Mouse (Mus musculus) brown adipose tissue, adult 24 weeks (tissue): ENCODE results near the gene Wdr75. TPM values are rescaled to one million over a fixed set of nuclear protein-coding genes. Genes with fewer than 3 reads are reported as not detected.
A peak's percentile ranks its signal among the peaks of the same experiment; 100 is the strongest.

ENCODE experiments used
- H3K27ac ChIP-seq: fragments of 200-500 bp; replicated peaks from 2 replicates; pipeline ENCODE4 v1.5.1; 2012; ENCODE audit warnings: low read depth, mild to moderate bottlenecking, low read length
- H3K4me1 ChIP-seq: fragments of 200-500 bp; 2 replicates; pipeline ENCODE4 v1.6.1; 2012; ENCODE audit warnings: low read length, mixed read lengths; ENCODE audit not compliant: control insufficient read depth, insufficient read depth, insufficient read length
- H3K4me3 ChIP-seq: fragments of 200-500 bp; 2 replicates; pipeline ENCODE4 v1.5.1; 2012; ENCODE audit warnings: low read depth, mild to moderate bottlenecking, low read length, moderate library complexity; ENCODE audit not compliant: insufficient read depth
- polyA plus RNA-seq: library from polyadenylated mRNA; stranded (reverse); fragments of >200 nt; gene quantifications from 2 replicates; pipeline ENCODE4 v1.2.4, GENCODE M21; 2012; ENCODE audit not compliant: missing spikeins, insufficient read depth, insufficient read length

Wdr75 gene
- polyA plus RNA-seq, 1 experiment, result 27.0 TPM

DNA sequence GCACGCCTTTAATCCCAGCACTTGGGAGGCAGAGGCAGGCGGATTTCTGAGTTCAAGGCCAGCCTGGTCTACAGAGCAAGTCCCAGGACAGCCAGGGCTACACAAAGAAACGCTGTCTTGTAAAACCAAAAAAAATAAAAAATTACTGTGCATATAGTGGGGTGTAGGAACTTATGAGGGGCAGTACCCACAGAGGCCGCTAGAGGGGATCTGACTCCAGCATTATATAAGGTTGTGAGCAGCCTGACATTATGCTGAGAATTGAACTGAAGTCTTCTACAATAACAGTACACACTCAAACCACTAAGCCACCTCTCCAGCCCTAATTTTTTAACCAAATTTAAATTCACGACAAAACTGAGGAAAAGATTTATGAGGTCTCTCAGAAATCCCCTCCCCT is 30.2 kb downstream of the Wdr75 start:
- no peak overlapping the region for H3K4me3 ChIP-seq
- H3K27ac ChIP-seq, result no peak overlapping the region

DNA sequence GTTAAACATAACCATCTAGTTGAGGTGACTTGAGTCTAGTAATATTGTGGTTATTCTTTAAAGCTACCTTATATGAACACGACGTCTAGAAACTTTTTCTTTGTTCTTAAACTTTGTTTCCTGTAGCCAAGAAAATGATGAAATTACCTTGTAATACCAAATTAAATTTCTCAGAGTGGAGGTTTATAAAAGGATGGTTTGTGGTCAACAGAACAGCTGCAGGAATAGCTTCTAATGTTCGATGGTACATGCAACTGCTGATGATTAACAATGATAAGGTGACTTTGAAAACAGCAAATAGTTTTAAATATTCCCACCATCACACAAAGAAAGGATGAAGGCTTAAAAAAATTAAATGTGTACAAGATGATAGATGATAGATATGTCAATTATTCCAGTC is 30.7 kb downstream of the Wdr75 start:
- Histone ChIP-seq H3K4me1 (no peaks in the 10 kb centered on the region), H3K27ac (no peak overlapping the region), H3K4me3 (no peak overlapping the region)

More for the DNA sequence above, 30.2 kb downstream of the Wdr75 start:
- H3K4me1 ChIP-seq, result no peaks in the 10 kb centered on the region

DNA sequence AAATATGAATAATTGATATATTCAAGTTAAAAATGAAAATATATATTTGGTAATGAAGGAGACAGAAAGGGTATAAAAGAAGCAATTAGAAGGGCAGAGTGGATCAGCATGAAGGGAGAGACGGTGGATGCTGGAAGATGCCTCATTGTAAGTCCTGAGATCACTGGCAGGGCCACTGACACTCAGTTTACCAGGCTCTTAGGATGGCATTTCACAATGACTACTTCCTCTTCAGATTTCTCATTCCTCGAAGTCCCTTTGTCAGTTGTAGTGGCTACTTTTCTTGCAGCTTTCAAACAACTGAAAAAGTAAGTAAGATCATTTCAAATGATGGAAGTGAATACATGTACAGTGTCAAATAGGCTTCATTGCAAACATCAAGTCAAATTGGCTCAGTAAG is 31.2 kb downstream of the Wdr75 start:
- H3K4me1 ChIP-seq, result no peaks in the 10 kb centered on the region
- no peak overlapping the region for H3K27ac ChIP-seq
- no peak overlapping the region for H3K4me3 ChIP-seq

DNA sequence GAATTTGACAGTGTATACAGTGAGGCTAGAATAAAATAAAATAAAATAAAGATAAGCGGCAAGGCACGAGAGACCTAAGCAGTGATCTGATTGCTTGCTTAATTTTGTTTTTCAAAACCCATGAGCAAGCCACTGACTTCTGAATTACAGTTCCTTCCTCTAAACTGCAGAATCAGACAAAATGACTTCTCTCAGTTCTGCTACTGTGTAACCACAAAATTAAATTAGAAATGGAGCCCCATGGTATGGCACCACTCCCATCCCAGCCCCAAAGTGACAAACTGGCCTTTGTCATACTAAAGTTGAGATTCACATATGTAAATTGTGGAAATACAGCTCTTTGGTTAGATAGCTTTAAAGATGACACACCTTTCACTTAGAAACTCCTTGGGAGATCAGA is 31.8 kb downstream of the Wdr75 start:
- Histone ChIP-seq H3K4me1 (no peaks in the 10 kb centered on the region), H3K27ac (no peak overlapping the region), H3K4me3 (no peak overlapping the region)

DNA sequence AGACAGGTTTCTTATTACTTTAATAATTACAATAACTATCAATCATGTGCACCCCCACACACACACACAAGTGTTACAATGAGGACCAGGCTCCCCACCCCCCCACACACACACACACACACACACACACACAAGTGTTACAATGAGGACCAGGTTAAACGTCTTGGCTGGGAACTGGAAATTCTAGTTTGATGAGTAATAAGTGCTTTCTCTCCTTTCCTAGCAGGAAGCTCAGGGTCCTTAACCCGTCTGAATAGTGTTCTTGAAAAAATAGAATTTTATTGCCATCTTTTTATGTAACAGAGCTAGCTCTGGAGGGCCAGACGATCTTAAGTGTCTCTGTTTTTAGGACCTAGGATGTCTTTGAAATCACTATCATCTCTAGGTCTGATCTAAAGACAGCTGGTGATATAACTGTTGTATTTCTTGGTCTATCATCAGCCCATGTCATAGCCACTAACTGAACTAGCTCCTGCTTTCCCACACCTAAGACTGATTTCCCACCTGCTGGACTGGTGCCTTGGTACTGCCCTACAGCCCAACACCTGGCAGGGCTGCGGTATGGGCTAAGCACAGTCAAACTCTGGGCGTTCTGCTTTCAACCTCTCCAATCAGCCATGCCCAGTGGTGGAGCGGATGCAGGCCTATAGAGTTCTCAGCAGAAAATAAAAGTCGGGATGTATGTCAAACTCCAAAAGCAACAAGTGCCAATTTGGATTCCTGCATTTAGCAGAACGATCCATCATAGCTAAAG is 35.7 kb downstream of the Wdr75 start:
- H3K4me1 ChIP-seq, result no peaks in the 10 kb centered on the region
- H3K27ac ChIP-seq, result no peak overlapping the region
- no peak overlapping the region for H3K4me3 ChIP-seq

DNA sequence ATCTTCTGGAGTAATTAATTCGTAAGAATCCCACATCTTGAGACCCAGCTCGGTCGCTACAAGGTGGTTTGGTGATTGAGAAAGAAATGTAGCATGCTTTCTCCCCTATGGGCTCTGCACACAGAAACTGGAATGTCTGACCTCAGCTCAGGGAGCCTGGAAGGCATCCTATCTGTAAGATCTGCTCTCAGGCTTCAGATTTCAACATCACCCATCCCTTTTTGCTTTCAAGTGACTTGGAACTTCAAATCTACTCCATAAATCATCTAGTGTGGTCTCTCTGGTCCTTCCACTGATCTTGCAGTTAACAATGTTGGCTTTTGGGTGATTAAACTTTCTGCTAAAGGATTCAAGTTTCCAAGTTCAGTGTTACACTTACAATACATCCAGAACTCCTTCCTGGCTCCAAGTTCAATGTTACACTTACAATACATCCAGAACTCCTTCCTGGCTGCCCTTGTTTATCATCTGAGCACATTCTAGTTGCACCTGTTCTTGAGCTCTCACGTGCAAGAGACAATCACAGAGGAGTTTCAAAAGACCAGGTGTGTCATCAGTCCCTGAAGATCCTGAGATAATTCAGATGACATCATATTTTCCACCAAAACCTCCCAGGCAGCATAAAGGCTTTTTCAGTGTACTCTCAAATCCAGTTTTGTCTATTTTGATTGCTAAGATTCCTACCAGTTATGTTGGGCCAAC is 40.5 kb downstream of the Wdr75 start:
- Histone ChIP-seq H3K4me1 (no peaks in the 10 kb centered on the region), H3K27ac (no peak overlapping the region), H3K4me3 (no peak overlapping the region)

DNA sequence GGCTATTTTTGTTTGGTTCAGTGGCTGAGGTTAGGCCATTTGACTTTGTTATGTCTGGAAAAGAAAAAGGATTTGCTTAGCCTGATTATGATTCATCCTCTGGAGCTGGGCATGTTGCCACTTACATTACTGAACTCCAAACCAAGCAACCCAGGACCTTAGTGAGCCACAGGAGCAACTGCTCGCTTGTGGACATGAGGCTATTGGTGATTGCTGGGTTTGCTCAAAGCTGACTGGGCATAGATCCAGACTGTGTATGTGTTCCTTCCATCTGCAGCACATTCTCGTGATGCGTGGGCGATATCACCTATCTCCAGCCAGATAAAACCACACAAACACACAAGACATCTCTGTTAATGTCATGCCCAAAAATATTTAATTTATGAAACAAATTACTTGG is 42.8 kb downstream of the Wdr75 start:
- H3K4me1 ChIP-seq, result no peaks in the 10 kb centered on the region
- H3K4me3 ChIP-seq, result no peak overlapping the region
- H3K27ac ChIP-seq, result no peak overlapping the region

DNA sequence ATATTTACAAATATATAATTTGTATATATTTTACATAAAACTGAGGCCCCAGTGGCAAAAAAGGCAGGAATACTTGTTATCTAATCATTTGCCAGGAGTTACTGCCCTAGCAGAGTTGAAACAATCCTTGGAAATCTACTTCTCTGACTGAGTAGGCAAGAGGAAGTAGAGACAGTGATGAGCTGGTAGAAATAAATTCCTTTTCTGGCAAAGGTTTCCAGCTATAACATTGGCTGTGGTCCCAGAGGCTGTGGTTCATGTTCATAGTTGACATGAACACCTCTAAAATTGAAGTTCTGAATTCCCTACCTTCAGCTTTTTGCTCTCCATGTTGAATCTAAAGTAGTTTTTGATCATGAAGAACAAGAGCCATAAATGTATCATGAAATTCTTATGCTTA is 43.3 kb downstream of the Wdr75 start:
- Histone ChIP-seq H3K4me3 (no peak overlapping the region), H3K4me1 (no peaks in the 10 kb centered on the region), H3K27ac (no peak overlapping the region)

DNA sequence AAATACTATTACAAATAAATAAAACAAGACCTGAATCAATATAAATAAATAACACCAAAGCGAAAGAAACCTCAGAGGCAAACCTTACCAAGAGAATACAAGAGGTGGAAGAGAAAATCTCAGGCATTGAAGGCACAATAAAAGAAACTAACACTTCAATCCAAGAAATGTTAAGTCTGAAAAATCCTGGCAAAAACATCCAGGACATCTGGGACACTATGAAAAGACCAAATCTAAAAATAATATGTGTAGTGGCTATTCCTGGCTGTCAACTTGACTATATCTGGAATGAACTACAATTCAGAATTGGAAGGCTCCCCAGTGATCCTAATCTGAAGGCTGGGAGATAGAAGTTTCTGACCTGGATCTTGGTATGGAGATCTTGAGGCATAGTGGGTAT is 50.5 kb downstream of the Wdr75 start:
- Histone ChIP-seq H3K4me3 (no peak overlapping the region), H3K27ac (no peak overlapping the region; the same call in 1 of the 2 replicates), H3K4me1 (peaks cover 4% of the 10 kb centered on the region)

DNA sequence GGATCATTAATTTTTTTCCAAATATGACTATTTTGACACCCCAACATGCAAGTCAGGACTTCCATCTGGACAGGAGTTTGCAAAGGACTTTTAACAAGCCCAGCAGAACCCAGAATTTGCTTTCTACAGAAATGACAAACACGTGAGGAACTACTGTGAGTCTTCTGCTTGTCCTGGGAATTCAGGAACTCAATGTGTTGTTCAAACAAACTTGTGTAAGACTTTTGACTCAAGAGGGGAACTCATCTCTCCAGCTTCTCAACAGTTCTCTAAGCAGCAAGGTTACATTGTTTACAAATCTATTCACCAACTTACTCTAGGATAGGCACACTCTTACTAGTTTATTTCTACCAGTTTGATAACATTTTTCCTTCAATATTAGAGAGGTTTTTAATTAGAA is 63.1 kb downstream of the Wdr75 start:
- Histone ChIP-seq H3K4me1 (peaks cover 5% of the 10 kb centered on the region), H3K27ac (no peak overlapping the region), H3K4me3 (no peak overlapping the region)

DNA sequence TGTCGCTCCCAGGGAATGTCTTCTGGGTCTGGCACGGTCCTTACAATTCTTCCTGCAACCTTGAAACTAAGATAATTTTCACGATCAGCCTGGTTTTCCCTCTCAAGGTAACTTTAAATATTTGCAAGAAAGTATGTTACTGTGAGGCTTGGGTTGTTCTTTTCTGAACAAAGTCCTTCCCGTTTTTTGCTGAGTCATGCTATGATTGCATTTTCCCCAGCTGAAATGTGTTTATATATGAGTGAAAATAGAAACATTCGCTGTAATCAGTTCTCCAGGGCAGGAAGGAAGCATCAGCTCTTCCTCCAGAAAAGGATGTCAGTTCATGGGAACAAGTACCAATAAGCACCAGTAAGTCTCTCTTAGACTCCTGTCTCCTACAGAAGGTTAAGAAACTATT is 65.4 kb downstream of the Wdr75 start:
- H3K27ac ChIP-seq, result peak overlapping the region; percentile 38
- H3K4me3 ChIP-seq, result no peak overlapping the region
- peaks cover 5% of the 10 kb centered on the region for H3K4me1 ChIP-seq

DNA sequence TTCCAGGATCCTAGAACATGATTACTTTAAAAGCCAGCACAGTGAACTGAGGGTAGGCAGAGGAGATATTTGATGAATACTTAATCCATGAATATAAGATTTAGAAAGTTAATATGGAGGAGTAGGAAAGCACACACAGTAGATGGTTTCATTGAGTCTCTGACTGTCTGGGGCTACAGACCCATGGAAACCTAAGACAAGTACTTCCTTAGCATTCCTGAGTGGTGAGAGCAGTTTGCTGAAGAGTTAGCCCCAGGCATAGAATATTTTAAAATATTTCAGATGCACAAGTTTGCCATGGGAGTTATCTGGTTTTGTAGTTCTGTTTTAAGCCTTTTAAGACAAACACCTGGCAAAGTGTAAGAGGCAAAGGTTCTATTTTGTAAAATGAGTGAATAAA is 66.2 kb downstream of the Wdr75 start:
- Histone ChIP-seq H3K27ac (no peak overlapping the region), H3K4me1 (peaks cover 7% of the 10 kb centered on the region), H3K4me3 (no peak overlapping the region)

DNA sequence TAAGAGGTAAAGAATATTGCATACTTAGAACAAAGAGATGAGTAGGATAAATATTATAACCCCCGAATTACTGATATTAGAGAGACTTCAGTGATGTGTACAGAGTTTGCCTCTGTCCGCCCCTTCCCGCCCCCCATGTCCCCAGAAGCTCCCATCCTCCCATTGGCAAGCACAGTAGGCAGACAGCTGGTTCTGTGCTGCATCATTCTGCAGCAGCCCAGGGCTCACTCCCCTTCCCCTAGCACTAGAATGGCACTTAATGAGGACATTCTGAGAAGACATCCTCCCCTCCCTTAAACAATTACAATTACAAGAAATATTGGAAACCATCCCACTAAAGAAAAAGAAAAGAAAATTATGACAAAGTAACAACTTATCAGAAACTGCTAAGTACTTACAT is 68.7 kb downstream of the Wdr75 start:
- Histone ChIP-seq H3K4me1 (peaks cover 10% of the 10 kb centered on the region), H3K27ac (no peak overlapping the region), H3K4me3 (no peak overlapping the region)

DNA sequence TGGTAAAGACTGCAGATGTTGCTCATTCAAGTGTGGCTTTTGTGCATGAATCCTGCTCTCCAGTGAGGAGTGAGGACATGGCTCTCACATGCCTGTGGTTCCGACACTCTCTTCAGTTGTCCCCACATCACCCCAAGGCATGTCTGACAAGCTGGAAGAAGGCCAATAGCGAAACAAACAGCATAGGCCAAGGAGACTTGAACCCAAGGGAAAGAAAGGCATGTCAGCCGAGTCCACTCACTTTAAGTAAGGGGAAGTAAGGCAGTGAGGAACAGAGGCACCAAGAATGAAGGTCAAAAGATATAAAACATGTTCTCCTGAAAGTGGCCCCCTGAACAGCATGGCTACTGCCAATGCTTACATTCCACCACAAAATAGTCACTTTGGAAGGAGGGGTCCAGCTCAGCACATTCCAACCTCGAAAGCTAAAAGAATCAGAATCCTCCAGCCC is 69.6 kb downstream of the Wdr75 start:
- H3K27ac ChIP-seq, result peak overlapping the region; percentile 93
- H3K4me1 ChIP-seq, result peaks cover 12% of the 10 kb centered on the region
- no peak overlapping the region for H3K4me3 ChIP-seq

DNA sequence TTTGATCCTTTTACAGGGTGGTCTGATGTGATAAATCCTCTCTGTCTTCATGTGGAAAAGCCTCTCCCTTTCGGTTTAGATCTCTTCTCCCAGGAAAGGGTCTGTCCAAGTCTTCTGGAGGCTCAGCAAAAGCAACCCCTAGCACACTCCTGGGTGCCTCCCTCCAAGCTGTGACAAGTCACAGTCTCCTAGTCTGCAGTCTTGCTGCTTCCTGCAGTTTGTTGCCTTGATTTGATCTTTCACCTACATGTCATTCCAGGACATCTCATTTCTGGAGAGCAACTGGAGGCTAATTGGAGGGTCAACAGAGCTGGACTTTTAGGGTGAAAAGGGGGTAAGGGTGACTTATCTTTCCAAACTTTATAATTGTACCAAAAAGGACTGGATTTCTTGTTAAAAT is 70.3 kb downstream of the Wdr75 start:
- H3K4me3 ChIP-seq, result no peak overlapping the region

DNA sequence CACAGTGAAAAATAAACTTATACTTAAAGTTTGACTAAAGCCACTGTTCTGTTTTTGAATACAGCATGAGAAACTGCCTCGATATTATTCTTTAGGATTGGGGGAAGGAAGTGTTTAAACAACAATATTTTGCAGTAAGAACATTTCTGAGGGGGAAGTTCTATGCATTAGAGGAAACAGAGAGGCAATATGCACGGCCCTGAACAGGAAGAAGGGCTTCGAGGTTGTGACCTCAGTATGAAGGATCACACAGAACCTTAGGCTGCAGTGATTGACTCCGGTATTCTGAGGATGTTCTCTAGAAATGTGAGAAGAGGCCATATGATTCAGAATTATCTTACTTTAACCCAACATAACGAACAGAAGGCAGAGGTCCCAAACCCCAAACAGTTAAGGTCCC is 70.8 kb downstream of the Wdr75 start:
- Histone ChIP-seq H3K4me3 (no peak overlapping the region), H3K27ac (peak overlapping the region; percentile 71), H3K4me1 (peaks cover 9% of the 10 kb centered on the region)

More for the DNA sequence above, 70.3 kb downstream of the Wdr75 start:
- H3K27ac ChIP-seq, result peak overlapping the region; percentile 71
- H3K4me1 ChIP-seq, result peaks cover 9% of the 10 kb centered on the region
